Mouse (Mus musculus): ENCODE results near the gene Car10.

DNA sequence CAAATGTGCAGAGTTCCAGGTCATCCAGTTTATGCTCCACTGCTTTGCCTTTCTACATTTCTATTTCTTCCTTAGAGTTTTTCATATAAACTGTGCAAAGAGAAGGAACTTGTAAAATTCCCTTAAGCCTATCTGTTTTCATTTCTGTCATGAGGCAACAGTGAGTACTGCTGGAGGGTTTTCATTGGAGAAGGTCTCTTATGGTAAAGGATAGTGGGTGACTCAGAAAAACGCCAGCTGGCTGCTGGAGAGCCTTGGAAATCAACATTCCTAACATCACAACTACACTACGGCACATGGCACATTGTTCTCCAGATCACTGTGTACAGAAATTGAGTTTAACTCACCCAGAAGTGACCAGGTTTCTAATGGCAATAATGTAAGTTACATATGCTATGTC is 88.3 kb downstream of the Car10 start:
- TF ChIP-seq CTCF (conservative IDR thresholded peaks at IDR 0.05; ENCODE audit: insufficient read depth, insufficient read length, low read depth, low read length) (no peak), POLR2A (IDR thresholded peaks at IDR 0.05; ENCODE audit: low read depth, low read length) (no peak)
